Mouse (Mus musculus): ENCODE measurements around the gene Dbt.

Dbt gene

DNA sequence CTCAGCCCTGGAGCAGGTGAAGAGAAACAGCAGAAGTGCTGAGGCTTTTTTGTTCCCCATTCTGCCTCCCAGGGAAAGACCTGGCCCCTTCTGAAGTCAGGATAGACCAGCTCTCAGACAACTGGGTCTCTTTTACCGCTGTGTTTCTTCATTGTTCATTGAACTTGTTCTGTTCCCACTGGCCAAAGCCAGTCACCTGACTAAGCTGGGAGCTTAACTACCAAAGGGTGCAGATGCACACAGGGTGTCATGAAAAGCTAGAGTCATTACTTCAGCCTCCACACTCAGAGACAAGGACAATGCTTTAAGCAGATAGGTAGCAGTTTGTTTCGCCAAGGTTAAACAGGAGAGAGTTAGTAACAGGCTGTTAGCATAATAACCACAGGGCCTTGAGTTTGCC, 29.2 kb downstream of the Dbt start:
- DNase-seq (ENCODE audit: low spot score): no peak

DNA sequence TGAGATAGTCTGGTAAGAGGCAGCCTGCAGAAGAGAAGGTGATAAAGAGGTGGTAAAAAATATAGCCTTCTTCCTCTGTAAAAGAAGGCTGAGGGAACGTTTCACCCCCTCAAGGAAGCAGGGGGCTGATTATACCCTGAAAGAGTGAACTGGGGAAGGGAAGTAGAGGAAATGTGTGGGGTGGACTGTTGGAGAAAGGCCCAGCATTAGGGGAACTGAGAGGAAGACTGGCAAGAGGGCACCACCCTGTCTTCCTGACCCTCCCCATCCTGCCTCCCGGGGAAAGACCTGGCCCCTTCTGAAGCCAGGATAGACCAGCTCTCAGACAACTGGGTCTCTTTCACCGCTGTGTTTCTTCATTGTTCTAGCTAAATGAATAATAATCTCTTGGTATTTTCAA, 29.7 kb downstream of the Dbt start:
- no peak for DNase-seq (ENCODE audit: low spot score)

GRCm38 (mm10) chr3:116547430-116547829, 34.6 kb downstream of the Dbt start:
- DNase-seq (ENCODE audit: low spot score): no peak

GRCm38 (mm10) chr3:116551362-116551761, 38.5 kb downstream of the Dbt start:
- no peak for DNase-seq (ENCODE audit: low spot score)

- DNase-seq (ENCODE audit: low spot score): peak; percentile 52
These were observed 48.4 kb downstream of the Dbt start for GRCm38 (mm10) chr3:116561315-116561714.

- no peak for DNase-seq (ENCODE audit: low spot score)
These were observed 49.7 kb downstream of the Dbt start, which contains the start of gene Lrrc39 for GRCm38 (mm10) chr3:116562408-116563094. Lrrc39 (plus strand) TSS chr3:116562973.

DNA sequence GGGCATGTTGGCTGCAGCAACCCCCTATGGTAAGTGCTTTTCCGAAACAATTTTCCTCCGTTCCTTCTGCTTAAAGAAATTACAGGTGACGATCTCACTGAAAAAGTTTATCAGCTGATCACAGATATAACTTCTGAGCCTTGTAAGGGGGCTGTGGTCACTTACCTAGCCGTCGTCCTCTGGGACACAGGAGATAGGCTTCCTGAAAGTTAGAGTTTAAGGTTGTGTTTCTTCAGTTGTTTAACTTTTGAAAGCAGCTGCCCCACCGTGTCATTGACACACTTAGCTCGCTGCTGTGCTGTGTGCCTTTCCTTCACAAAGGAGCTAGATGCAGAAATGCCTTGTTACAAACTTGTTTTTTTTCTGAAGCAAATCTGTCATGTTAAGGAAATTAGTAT, 50.2 kb downstream of the Dbt start:
- no peak for DNase-seq (ENCODE audit: low spot score)

DNA sequence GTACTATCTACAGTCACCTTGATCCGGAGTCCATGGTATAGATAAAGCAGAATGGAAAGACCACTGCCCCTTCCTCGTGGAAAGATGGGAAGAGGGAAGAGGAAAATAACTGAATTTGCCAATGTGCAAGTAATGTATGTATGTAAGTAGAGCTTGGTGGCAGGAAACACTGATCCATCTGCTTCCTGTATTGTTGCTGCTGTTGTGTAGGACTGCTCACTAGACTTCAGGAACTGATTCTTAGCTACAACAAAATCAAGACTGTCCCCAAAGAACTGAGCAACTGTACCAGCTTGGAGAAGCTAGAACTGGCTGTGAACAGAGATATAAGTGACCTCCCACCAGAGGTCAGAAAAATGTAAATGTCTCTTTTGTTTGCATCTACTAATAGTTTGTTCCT, 57.8 kb downstream of the Dbt start:
- DNase-seq (ENCODE audit: low spot score): no peak

DNA sequence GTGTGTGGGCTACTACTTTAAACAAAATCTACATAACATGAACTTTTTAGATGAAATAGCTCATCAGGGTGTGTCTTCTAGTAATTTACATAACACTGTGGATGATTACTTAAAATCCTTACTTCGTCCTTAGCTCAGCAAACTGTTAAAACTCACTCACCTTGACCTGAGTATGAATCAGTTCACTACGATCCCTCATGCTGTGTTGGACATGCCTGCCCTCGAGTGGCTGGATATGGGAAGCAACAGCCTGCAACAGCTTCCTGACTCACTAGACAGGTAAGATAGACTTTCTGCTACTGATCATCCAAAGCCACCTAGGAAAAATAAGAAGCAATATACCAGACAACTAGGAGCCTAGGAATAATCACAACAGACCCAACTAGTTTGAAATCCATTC, 64.4 kb downstream of the Dbt start:
- DNase-seq (ENCODE audit: low spot score): no peak

GRCm38 (mm10) chr3:116582201-116582600, 69.3 kb downstream of the Dbt start:
- no peak for DNase-seq (ENCODE audit: low spot score)

DNA sequence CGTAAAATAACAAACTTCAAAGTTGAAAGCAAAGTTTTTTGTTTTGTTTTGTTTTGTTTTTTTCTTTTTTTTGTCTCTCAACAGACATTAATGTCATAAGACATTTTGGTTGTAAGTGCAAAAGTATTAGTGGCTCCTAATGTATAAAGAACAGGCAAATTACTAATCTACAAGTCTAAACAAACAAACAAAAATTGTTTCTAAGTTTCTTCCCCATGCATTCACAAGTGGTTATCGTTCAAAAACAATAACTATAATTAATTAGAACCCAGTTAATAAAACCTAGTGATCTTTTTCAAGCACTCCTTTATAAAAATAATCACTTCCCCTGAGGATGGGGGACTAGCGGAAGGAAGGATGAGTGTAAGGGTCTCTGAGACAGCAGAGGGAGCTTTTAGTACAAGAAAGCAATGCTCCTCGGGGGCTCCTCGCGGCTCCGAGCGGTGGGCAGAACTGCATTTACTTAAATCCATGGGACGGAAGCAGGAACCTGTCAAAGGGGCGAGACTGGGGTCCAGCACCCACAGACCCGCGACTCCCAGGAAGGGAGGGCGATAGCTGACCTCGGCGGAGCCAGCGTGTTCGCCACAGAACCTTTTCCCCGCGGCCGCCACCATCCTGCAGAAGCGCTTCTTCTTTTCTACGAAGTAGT, 81.3 kb downstream of the Dbt start:
- DNase-seq (ENCODE audit: low spot score): no peak

- peak; percentile 98 for DNase-seq (ENCODE audit: low spot score)
These were observed 82.1 kb downstream of the Dbt start, which contains the start of gene Sass6 for GRCm38 (mm10) chr3:116594728-116595602. Sass6 (plus strand) TSS chr3:116594982.

GRCm38 (mm10) chr3:116595603-116595991, 82.7 kb downstream of the Dbt start:
- DNase-seq (ENCODE audit: low spot score): no peak

Measured in testis, postnatal 10 days (tissue).